Mouse (Mus musculus): ENCODE measurements around the gene 4930516K23Rik. TPM values are rescaled to one million over a fixed set of nuclear protein-coding genes. Genes with fewer than 3 reads are reported as not detected.

4930516K23Rik gene
- total RNA-seq (2023), result not detected

DNA sequence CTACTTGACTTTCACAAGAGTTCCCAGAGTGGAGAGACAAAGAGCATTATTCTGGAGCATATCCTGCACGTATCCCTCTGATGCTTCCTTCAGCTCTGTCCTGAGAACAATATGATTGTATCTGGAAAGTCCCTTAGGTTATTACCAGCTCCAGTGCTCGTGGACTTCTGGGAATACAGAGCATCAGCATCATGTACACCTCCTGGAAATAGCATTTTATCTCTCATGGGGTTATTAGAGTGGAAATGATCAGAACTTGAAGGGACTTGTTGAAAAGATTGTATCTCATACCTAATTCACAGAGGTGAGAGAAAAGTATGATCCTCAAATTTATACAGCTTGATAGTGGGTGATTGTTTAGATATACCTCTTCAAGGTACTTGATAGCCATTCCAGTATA lies at the start of gene 4930516K23Rik:
TSS of gene 4930516K23Rik (minus strand) at position 101 of the 400 bp plus-strand sequence.

GRCm38 (mm10) chr7:104104757-104104972 lies 43.4 kb upstream of the 4930516K23Rik start, which contains the start of gene Olfr646:
TSS of gene Olfr646 (plus strand) at chr7:104104873.

GRCm38 (mm10) chr7:104085365-104085764 lies 24.1 kb upstream of the 4930516K23Rik start, which contains the start of gene Olfr645:
TSS of gene Olfr645 (minus strand) at chr7:104085465.

DNA sequence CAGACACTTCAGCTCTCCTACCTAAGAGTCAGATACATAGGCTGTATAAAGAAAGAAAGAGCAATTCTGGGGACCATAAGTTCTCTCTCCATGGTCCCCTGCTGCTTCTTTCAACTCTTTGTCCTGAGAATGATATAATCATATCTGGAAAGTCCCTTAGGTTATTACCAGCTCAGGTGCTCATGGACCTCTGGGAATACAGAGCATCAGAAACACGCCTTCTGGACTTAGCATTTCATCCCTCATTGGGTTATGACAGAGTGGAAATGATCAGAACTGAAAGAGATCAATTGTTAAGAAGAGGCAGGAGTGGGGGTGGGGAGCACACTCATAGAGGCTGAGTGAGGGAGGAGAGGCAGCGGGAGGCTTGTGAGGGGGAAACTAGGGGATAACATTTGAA lies 10.5 kb upstream of the 4930516K23Rik start, which contains the start of gene Olfr644:
TSS of gene Olfr644 (minus strand) at position 101 of the 400 bp plus-strand sequence.

GRCm38 (mm10) chr7:104052566-104052965 lies 8.7 kb downstream of the 4930516K23Rik start, which contains the start of gene Olfr642:
TSS of gene Olfr642 (minus strand) at chr7:104052666.

GRCm38 (mm10) chr7:104035145-104035544 lies 26.1 kb downstream of the 4930516K23Rik start, which contains the start of gene Olfr641:
TSS of gene Olfr641 (plus strand) at chr7:104035445.

DNA sequence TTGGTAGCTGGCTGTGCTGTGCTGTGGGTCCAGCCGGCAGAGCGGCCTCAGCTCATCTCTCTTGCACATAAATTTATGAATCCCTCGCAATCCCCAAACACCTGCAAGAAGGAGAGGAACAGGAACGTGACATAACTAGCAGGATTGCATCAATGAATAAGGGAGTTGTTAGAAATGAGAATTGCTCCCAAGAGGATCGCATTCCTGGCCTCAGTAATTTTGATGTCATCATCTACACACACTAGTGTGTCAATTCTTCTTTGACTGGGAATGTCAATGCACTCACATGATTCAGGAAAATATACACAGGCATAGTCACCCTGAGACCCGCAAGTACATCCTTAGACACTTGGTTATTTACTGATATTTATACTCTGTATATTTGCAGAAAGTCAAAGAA lies 35.8 kb downstream of the 4930516K23Rik start, which contains the start of gene Olfr640:
TSS of gene Olfr640 (minus strand) at position 101 of the 400 bp plus-strand sequence.

DNA sequence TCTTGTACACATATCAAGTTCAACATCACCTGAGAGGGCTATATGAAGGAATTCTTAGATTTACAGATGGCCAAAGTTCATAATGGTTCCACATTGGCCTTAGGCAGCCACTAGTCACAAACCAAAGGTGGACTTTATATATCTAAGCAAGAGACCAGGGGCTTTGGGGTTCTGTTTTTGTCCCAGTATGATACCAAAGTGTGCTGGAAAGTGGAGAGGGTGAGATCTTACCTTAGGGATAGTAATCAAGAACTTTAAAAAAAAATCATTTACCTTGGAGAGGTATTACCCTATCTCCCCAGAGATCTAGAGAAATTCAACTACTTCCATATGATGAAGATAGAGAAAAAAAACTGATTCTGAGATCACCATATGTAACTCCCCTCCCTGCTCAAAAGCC lies 44.0 kb downstream of the 4930516K23Rik start, which contains the start of gene Olfr639:
TSS of gene Olfr639 (minus strand) at position 101 of the 400 bp plus-strand sequence.

Other genes starting within 250 kb of the 4930516K23Rik start
- gene Hbb-bt, start 247.4 kb downstream of the 4930516K23Rik start, total RNA-seq (2023), result 1 to 10 TPM; 2.3 to 5.7 TPM
- 10 to 100 TPM; 12.5 to 53.2 TPM for gene Hbb-bs, start 233.3 kb downstream of the 4930516K23Rik start, total RNA-seq (2023)
- gene Hbb-bh2, start 220.9 kb downstream of the 4930516K23Rik start, total RNA-seq (2023), result not detected
- gene Hbb-bh1, start 218.3 kb downstream of the 4930516K23Rik start, total RNA-seq (2023), result not detected
- gene Hbb-y, start 208.2 kb downstream of the 4930516K23Rik start, total RNA-seq (2023), result not detected
- not detected for gene Olfr66, start 175.2 kb downstream of the 4930516K23Rik start, total RNA-seq (2023)
- not detected for gene Olfr64, start 167.0 kb downstream of the 4930516K23Rik start, total RNA-seq (2023)
- not detected for gene Olfr65, start 158.0 kb downstream of the 4930516K23Rik start, total RNA-seq (2023)
- gene Olfr631, start 132.6 kb downstream of the 4930516K23Rik start, total RNA-seq (2023), result not detected
- not detected for gene Olfr632, start 127.1 kb downstream of the 4930516K23Rik start, total RNA-seq (2023)
- not detected for gene Olfr633, start 117.0 kb downstream of the 4930516K23Rik start, total RNA-seq (2023)
- not detected for gene Olfr635, start 90.3 kb downstream of the 4930516K23Rik start, total RNA-seq (2023)
- not detected for gene Olfr638, start 62.7 kb downstream of the 4930516K23Rik start, total RNA-seq (2023)
- under 1 TPM; 0.09 to 0.12 TPM for gene Olfr639, start 44.1 kb downstream of the 4930516K23Rik start, total RNA-seq (2023)
- gene Olfr640, start 35.9 kb downstream of the 4930516K23Rik start, total RNA-seq (2023), result not detected
- gene Olfr641, start 26.0 kb downstream of the 4930516K23Rik start, total RNA-seq (2023), result not detected
- gene Olfr642, start 8.8 kb downstream of the 4930516K23Rik start, total RNA-seq (2023), result not detected
- not detected for gene Olfr644, start 10.4 kb upstream of the 4930516K23Rik start, total RNA-seq (2023)
- not detected for gene Olfr645, start 24.0 kb upstream of the 4930516K23Rik start, total RNA-seq (2023)
- gene Olfr646, start 43.4 kb upstream of the 4930516K23Rik start, total RNA-seq (2023), result not detected
- gene Ubqln5, start 68.4 kb upstream of the 4930516K23Rik start, total RNA-seq (2023), result not detected
- not detected for gene Olfr643, start 76.0 kb upstream of the 4930516K23Rik start, total RNA-seq (2023)
- not detected for gene Ubqln3, start 81.8 kb upstream of the 4930516K23Rik start, total RNA-seq (2023)
- not detected for gene Ubqlnl, start 89.1 kb upstream of the 4930516K23Rik start, total RNA-seq (2023)
- gene Olfm5, start 103.4 kb upstream of the 4930516K23Rik start, total RNA-seq (2023), result not detected
- not detected for gene Olfr648, start 121.9 kb upstream of the 4930516K23Rik start, total RNA-seq (2023)
- not detected for gene Olfr649, start 134.5 kb upstream of the 4930516K23Rik start, total RNA-seq (2023)
- not detected for gene Trim6, start 157.3 kb upstream of the 4930516K23Rik start, total RNA-seq (2023)
- 10 to 100 TPM; 26.0 to 33.9 TPM for gene Trim34a, start 183.0 kb upstream of the 4930516K23Rik start, total RNA-seq (2023)
- 10 to 100 TPM; 21.2 to 25.5 TPM for gene Trim5, start 226.6 kb upstream of the 4930516K23Rik start, total RNA-seq (2023)

Data from T-cell, adult 66 days (primary cell).